Mouse (Mus musculus) right cerebral cortex, postnatal 10 days (tissue): ENCODE measurements around the gene Stk32c.

Experiments
- DNase-seq, 2 experiments: peaks; one replicate each; pipeline ENCODE4 v3.0.0; 2021; ENCODE audit warnings: low spot score in 2 of 2

Gene Stk32c

DNA sequence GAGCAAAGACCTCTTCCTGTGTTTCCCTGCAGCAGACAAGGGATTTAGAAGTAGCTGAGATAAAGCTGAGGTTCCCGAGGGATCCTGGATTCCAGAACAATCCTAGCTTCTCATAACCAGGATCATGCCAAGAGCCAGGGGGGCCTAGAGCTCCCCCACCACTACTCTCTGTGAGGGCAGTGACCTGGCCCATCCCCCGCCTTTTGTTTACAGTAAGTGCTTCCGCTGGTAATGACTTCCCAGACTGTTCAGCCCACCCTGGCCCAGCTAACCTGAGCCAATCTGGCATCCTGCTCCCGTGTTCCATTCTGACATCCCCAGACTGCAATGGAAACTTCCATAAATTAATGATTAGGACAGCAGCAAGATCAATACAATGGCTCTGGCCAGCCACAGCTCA lies 65.7 kb downstream of the Stk32c start:
- DNase-seq: no peak

DNA sequence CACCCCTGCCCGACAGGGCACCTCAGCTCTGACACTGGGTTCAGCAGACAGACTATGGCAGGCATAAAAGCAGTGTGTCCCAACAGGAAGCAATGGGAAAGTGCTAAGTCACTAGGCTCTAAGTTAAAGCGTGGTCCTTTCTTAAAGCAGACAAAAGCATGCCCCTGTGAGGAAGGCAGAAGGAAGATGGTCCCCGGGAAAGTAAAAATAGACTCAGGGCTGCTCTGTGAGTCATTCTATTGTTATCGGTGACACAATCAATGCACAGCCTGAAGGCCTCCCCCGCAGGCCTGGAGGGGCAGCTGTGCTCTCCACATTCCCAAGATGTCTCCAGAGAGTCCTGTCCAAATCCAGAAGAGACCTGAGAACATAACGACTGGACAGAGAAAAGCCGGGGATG lies 67.2 kb downstream of the Stk32c start:
- no peak for DNase-seq

- DNase-seq: no peak
Measured at GRCm38 (mm10) chr7:139143785-139144184, 69.3 kb downstream of the Stk32c start.

DNA sequence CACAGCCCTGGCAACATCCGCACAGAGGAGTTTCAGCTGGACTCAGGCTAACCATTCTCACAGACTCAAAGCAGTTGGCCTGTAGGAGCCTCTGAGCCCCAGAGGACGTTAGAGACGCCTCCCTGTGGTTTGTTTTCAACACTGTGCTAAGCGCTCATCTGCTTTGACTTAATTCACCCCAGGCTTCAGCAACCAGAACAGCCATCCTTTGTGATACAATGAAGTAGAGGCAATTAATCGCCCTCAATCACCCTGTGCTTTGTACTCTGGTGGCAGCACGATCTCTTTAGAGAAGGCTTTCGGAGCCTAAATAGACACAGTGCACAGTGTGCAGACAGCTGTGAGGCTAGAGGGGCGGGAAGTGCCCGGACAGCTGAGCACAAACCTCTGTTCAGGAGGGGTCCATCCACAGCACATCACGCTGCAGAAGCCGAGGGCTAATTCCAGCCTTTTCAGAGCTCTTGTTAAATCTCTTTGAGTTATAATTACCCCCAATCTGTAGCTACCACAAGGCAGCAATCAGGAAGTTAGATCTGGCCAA lies 73.1 kb downstream of the Stk32c start:
- DNase-seq: peak; percentile 53 to 70

DNA sequence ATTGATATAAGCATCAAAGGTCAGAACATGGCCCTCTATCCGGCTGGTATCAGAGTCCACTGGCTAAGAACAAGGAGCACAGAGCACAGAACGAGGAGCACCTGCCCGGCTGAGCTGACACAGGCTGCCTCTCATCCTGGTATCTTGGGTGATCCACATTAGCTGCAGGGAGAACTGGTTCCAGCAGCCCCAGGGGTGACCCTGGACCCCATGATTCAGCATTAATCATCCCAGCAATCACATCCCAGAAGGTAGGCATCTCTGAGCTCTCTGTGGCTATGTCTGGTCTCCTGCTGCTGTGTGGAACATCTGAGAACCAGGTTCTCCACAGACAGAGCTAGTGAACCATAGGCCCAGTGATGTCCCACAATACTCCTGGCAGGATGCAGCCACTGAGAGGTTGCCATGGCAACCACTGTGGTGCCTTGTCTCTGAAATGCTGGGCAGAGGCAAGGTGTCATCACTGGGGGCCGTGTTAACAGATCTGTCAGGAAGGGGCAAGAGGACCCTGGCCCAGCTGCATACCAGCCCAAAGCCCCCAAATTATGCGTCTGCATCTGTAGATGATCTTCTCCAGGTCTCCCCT lies 76.1 kb downstream of the Stk32c start:
- DNase-seq: peak; percentile 65 to 79

- DNase-seq: no peak
Measured at GRCm38 (mm10) chr7:139135236-139135635, 77.9 kb downstream of the Stk32c start.

DNA sequence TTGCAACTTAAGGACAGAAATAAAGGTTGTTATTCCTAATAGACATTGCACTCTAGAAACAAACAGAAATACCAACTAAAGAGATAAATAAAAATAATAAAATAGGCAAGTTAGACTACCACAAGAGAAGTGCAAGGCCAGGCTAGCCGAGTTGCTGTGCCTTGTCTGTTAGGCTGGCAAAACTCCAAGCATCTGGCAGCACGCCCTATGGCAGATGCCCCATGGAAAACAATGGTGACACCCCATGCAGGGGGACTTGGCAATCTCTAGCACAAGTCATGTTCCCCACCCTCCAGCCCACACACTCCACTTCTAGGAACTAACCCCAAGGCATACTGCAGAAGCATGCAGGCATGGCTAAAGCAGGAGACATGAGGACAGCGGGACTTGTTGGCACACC lies 79.7 kb downstream of the Stk32c start:
- peak; percentile 66 to 73 for DNase-seq

DNA sequence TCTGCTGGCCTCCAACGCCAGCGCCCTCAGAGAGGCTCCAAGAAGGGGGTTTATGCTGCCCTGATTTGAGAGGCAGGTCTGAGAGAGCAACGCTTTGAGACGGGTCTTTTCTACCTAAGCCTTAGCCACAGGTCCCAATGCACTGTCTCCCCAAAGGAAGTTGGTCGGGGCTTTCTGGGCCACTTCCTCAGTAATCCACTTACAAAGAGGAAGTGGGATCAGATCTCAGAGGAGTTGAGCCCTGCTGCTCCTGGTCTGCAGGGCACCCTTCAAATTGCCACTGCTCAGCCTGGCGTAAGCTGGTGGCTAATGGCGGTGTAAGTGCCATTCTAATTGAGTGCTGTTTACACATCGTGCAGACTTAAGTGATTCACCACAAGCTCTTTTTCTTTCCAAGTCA lies 81.6 kb downstream of the Stk32c start:
- no peak for DNase-seq

DNA sequence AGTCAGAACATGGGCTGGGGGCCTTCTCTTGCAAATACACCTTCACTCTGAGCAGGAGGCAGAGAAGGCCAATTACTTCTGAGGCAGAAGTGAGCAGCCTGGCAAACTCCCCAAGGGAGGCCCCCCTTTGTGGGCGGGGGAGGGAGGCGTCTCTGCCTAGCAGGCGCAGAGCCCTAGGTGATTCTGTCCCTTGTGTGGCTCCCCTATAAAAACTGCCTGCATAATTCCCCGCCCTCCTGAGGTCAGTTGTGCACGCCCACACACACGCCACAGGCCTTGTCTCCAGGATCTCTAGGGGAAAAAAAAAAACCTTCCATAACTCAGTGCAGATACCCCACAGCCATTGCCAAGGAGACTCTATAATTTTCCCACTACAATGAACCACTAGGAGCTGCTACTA lies 82.7 kb downstream of the Stk32c start:
- no peak for DNase-seq

DNA sequence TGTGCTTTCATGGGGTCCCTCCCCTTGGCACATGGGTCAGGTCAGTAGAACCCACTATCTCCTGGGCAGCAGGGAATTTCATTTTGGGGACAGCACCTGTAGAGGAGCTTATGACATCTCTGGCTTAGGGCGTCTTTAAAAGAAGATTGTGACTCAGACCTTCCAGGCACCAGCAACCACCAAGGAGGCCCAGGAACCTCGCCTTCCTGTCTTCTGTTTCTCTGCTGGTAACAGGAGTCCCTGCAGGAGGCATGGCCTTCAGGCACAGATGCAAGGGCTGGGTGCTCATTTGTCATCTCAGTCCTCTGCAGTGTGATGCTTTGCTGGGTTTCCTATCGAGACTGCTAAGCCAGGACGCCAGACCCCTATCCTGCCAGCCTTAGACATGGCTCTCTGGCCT lies 84.1 kb downstream of the Stk32c start:
- no peak for DNase-seq

- peak in 1 of 2 experiments; percentile 61 for DNase-seq
Measured at GRCm38 (mm10) chr7:139126549-139126948, 86.6 kb downstream of the Stk32c start.

DNA sequence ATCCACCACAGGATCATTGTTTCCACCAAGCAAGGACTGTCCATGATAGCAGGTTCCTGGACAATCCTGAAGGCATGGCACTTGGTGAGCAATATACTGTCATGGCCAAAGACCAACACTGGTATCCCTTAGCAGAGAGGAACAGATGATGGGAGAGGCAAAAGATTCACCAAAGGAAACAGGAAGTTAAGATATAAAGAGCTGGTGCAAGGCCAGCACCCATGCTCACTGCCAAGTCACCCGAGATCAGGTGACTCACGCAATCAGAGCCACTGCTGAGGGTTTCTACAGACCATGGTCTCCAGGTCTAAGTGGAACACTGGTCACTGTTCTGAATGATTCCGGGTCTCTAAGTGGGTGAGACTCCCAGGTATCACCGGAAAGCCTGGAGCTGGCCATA lies 87.2 kb downstream of the Stk32c start:
- no peak for DNase-seq

DNA sequence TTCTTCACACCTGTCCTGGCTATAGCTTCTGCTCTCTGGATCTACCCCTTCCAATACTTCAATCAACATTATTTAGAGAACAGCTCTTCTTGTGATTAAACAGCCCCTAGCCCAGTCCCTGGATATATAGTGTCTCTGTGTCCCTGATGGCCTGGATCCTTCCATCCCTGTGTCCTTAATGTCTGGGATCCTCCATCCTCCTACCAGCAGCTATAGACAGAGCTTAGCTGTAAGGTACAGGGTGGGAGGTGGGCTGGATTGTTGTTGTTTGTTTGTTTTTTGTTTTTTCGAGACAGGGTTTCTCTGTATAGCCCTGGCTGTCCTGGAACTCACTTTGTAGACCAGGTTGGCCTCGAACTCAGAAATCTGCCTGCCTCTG lies 93.3 kb downstream of the Stk32c start:
- DNase-seq: no peak

- peak; percentile 89 to 91 for DNase-seq
Measured at GRCm38 (mm10) chr7:139119152-139119774, 93.8 kb downstream of the Stk32c start.

DNA sequence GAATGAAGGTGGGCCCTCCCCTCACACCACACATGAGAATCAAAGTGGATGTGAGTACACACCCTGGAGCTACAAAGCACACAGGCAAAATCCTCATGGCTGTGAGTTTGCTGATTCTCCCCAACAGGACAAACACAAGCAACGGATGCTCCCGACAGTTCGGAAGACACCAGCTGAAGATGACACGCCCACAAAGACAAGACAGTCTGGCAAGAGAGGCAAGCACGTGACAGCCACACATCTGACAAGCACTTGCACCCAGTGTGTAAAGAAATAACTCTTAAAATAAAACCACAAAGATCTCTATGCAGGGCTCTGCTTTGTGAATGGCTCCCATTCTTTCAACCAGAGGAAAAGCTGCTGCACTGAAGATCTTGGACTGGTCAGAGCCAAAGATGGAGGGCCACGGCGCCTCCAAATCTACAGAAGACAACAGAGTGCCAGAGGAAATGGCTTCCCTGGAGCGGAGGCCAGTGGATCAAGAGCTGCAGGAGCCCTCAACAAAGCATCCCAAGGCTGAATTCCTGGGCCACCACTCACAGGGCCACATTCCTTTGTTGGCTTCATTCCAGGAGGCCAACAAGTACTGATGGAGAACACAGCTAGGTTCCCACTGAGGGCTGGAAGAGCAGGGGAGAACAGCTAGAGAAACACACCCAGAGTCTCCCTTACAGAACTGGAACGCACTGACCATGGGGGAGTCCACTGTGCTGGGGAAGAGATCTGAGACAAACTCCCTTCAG lies 105.0 kb downstream of the Stk32c start:
- DNase-seq: peak; percentile 60 to 81

DNA sequence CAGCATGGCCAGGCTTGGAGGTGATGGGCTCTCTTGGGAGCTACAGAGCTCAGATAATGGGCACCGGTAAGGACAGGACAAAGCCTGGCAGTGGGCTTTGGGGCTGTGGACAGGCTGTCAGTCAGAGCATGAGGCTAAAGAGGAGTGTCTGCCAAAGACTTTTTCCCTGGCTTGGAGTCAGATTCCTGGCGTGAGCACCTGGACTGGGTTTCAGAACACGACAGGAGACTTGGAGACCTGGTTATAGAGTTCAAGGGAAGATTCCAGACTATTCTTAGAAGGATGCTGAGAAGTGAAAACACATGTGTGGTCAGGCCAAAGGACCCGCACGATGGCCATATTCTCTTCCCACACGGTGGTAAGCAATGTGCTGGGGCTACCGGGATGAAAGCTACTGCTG lies 107.4 kb downstream of the Stk32c start:
- no peak for DNase-seq

DNA sequence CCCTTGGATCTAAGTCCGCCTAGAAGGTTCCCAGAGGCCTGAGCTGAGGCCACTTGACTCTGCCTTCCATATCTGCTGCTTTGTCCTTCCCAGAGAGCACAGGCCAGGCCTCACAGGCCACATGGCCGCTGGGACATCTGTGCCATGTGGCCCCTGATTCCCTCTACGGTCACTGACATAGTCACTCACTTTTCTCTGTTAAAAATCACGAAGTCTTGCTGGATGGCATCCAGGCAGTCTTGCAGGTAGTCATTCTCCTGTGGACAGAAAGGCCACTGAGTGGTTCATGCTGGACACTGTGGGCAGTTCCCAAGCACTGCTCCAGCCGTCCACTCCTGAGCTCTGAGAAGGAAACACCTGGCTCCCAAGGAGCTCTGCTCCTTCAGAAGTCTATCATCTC lies 108.0 kb downstream of the Stk32c start:
- DNase-seq: no peak

DNA sequence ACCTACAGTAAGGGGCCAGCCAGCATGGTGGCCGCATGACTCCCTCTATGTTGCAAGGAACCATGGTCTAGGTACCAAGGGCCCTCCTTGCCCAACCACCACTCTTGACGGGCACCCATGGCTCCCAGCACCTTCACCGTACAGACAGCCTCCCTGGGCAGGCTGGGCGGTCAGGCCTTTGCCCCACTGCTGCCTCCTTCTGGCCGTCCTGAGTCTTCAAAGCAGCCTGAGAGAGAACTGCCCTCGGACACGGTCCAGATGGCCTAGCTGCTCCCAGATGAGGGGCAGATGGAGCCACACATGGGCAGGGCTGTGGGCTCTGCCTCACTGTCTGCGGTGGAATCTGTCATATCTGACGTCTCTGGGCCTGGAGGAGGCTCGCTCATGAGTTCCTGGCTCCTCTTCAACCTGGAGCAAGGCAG lies 109.1 kb downstream of the Stk32c start:
- peak in 1 of 2 experiments; percentile 53 for DNase-seq

DNA sequence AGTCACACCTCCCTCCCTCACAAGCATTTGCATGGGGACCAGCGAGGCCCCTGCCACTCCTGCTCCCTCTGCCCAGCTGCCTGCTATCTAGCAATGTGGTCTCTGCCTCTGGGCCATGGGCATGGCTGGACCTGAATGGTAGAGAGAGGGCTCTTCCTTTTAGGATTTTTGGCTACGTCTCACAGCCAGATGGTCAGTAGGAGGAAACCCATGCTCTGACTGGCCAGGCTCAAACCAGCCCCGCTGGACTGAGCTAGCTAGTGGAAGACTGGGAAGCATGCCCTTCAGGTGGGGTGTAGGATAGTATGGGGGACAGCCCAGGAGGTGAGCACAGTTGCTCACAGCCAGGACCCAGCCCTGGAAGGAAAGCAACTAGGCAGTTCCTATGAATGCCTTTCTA lies 111.3 kb downstream of the Stk32c start:
- DNase-seq: peak in 1 of 2 experiments; percentile 52

- no peak for DNase-seq
Measured at GRCm38 (mm10) chr7:139101286-139101804, 111.8 kb downstream of the Stk32c start.

- DNase-seq: no peak
Measured at GRCm38 (mm10) chr7:139100531-139101095, 112.5 kb downstream of the Stk32c start.

- no peak for DNase-seq
Measured at GRCm38 (mm10) chr7:139096399-139096798, 116.7 kb downstream of the Stk32c start.
